Mouse (Mus musculus): ENCODE measurements around the gene Sohlh2.

GRCm38 (mm10) chr3:55157413-55157812 lies 24.4 kb upstream of the Sohlh2 start:
- TF ChIP-seq EP300 (IDR thresholded peaks at IDR 0.05) (no peak), CTCF (IDR thresholded peaks at IDR 0.05) (no peak)
